18 mouse cellular contexts compared by ENCODE assay signal in genomic region chr4:141834536-141835095, GRCm38 (mm10). TPM values are rescaled to one million over a fixed set of nuclear protein-coding genes. Genes with fewer than 3 reads are reported as not detected.
"Had no signal": no experiment of that assay in that cellular context is flagged by ENCODE, and none has a peak within 500 bp of the region (broad histone marks: within the 10 kb centered on the region; RNA-seq: fewer than 3 reads in every experiment).

No protein-coding gene starts in this region.

- H3K4me2 ChIP-seq: limb, embryonic 15.5 days; liver, embryonic 13.5 days; neural tube, embryonic 15.5 days; stomach, embryonic 15.5 days had no signal

- H3K27me3 ChIP-seq: limb, embryonic 15.5 days; liver, embryonic 13.5 days; neural tube, embryonic 15.5 days; stomach, embryonic 15.5 days had no signal

- DNase-seq: liver, embryonic 13.5 days; lung, adult 18-20 months; midbrain, embryonic 14.5 days; right cerebral cortex, postnatal 4 days; spleen, adult 18-20 months; thymus, postnatal 36 days had no signal

- ATAC-seq: intestine, postnatal 0 days had no signal

- H3K9me3 ChIP-seq: limb, embryonic 15.5 days; liver, embryonic 13.5 days; midbrain, embryonic 10.5 days; neural tube, embryonic 15.5 days; stomach, embryonic 15.5 days had no signal

- H3K27ac ChIP-seq: left cerebral cortex, adult 2 months; limb, embryonic 15.5 days; liver, embryonic 13.5 days; midbrain, embryonic 10.5 days; neural tube, embryonic 15.5 days; stomach, embryonic 15.5 days had no signal

- H3K9ac ChIP-seq: limb, embryonic 15.5 days; liver, embryonic 13.5 days; neural tube, embryonic 15.5 days; stomach, embryonic 15.5 days had no signal

- H3K4me3 ChIP-seq: left cerebral cortex, adult 2 months; limb, embryonic 15.5 days; liver, embryonic 13.5 days; midbrain, embryonic 10.5 days; myocyte; neural tube, embryonic 15.5 days; stomach, embryonic 15.5 days had no signal

- H3K4me1 ChIP-seq: limb, embryonic 15.5 days; liver, embryonic 13.5 days; neural tube, embryonic 15.5 days; stomach, embryonic 15.5 days had no signal

- H3K36me3 ChIP-seq: limb, embryonic 15.5 days; liver, embryonic 13.5 days; midbrain, embryonic 10.5 days; neural tube, embryonic 15.5 days; stomach, embryonic 15.5 days had no signal

RNA-seq across cellular contexts. Expression of gene Cela2a, which starts 8.7 kb away (rescaled TPM):
- total RNA-seq: layer of hippocampus, postnatal 25 days; left cerebral cortex, adult 2 months; left cerebral cortex, postnatal 25 days had no signal
- polyA plus RNA-seq: limb, embryonic 11.5 days; limb, embryonic 15.5 days; lung, embryonic 16.5 days; midbrain, embryonic 10.5 days; midbrain, embryonic 14.5 days; myocyte; neural tube, embryonic 11.5 days; neural tube, embryonic 15.5 days had no signal

RNA-seq across cellular contexts. Expression of gene Ctrc, which starts 11.5 kb away (rescaled TPM):
- total RNA-seq: layer of hippocampus, postnatal 25 days; left cerebral cortex, adult 2 months; left cerebral cortex, postnatal 25 days had no signal
- polyA plus RNA-seq: intestine, postnatal 0 days; limb, embryonic 11.5 days; limb, embryonic 15.5 days; liver, embryonic 13.5 days; lung, embryonic 16.5 days; midbrain, embryonic 10.5 days; midbrain, embryonic 14.5 days; myocyte; neural tube, embryonic 11.5 days; neural tube, embryonic 15.5 days had no signal
